Mouse (Mus musculus): ENCODE measurements around the gene Osgep. TPM values are rescaled to one million over a fixed set of nuclear protein-coding genes. Genes with fewer than 3 reads are reported as not detected.
"Not testable (repeated sequence)": the region's sequence is repeated elsewhere in the genome, so short reads cannot be mapped to it uniquely, and the experiment has no call there.

The Osgep gene
- polyA plus RNA-seq, 2 experiments = 137 to 164 TPM

DNA sequence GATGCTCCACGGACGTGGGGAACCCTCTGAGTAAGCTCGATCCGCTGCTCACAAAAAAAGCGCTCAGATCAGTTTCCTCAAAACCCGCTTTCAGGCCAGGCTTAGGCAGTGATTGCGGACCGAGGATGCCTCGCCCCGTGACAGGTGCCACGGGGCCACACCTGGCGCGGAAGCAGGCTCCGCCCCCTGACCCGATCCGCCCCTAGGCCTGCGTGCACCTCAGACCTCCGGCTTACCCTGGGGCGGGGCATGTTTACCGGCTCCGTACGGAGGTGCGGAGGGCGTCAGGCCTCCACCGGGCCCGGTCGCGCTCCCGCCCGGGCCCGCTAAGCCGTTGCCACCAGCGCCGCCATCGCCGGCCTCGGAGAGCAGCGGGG is 5.7 kb upstream of the Osgep start:
- Histone ChIP-seq H3K4me1 (ENCODE audit: control insufficient read depth, insufficient read depth, low read length) (peaks cover 10% of the 10 kb centered on the region; the same call in 1 of the 2 replicates), H3K4me2 (replicated peaks; ENCODE audit: low read depth, low read length, severe bottlenecking) (peak overlapping the region; percentile 73), H3K4me3 (replicated peaks; ENCODE audit: low read length) (peak overlapping the region; percentile 98), H3K27ac (replicated peaks; ENCODE audit: low read depth, low read length) (peak overlapping the region; percentile 79), H3K9me3 (ENCODE audit: control insufficient read depth, low read length) (no peaks in the 10 kb centered on the region), H3K27me3 (ENCODE audit: control insufficient read depth, insufficient read depth, low read length) (no peaks in the 10 kb centered on the region), H3K9ac (ENCODE audit: low read depth, low read length, severe bottlenecking) (peak overlapping the region; percentile 95), H3K36me3 (ENCODE audit: control insufficient read depth, insufficient read depth, low read length) (peaks cover 36% of the 10 kb centered on the region)
- DNase-seq (ENCODE audit: low spot score) (no peak), ATAC-seq (ENCODE audit: low FRiP score, low read depth) (peak; percentile 11; the same call in 1 of the 2 replicates)
- WGBS = under 1% methylated on average over 26 of the region's 38 CpGs
- no peak for TF ChIP-seq POLR2A (IDR thresholded peaks at IDR 0.05; ENCODE audit: borderline replicate concordance, extremely low read depth, insufficient read depth, insufficient read length)

DNA sequence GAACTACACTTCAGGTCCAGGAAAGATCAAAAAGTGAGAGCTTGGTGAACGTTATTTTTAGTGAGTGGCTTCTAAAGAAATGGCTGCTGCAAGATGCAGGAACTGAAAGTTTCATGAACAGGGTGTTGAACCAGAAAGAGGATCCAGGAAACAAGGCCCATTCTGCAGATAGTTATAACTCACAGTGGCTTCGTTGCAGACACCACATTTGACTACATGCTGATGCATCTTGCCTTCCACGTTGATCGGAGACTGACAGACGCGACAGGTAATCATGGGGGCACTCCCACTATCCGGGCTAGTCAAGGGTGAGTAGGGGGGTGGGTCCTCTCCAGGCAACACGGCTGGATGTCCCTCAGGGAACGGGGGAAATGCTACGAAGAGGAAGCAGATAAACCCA is 5.3 kb upstream of the Osgep start:
- peak overlapping the region; percentile 98 for H3K4me3 ChIP-seq (replicated peaks; ENCODE audit: low read length)
- peaks cover 36% of the 10 kb centered on the region for H3K36me3 ChIP-seq (ENCODE audit: control insufficient read depth, insufficient read depth, low read length)
- H3K27ac ChIP-seq (replicated peaks; ENCODE audit: low read depth, low read length) = no peak overlapping the region
- no peak for ATAC-seq (ENCODE audit: low FRiP score, low read depth)
- H3K4me2 ChIP-seq (replicated peaks; ENCODE audit: low read depth, low read length, severe bottlenecking) = peak overlapping the region; percentile 73
- H3K9me3 ChIP-seq (ENCODE audit: control insufficient read depth, low read length) = no peaks in the 10 kb centered on the region
- TF ChIP-seq POLR2A (IDR thresholded peaks at IDR 0.05; ENCODE audit: borderline replicate concordance, extremely low read depth, insufficient read depth, insufficient read length) = no peak
- H3K9ac ChIP-seq (ENCODE audit: low read depth, low read length, severe bottlenecking) = peak overlapping the region; percentile 95
- DNase-seq (ENCODE audit: low spot score) = no peak
- 12% methylated on average over 10 of the region's 10 CpGs for WGBS
- H3K27me3 ChIP-seq (ENCODE audit: control insufficient read depth, insufficient read depth, low read length) = no peaks in the 10 kb centered on the region
- H3K4me1 ChIP-seq (ENCODE audit: control insufficient read depth, insufficient read depth, low read length) = peaks cover 10% of the 10 kb centered on the region; the same call in 1 of the 2 replicates

DNA sequence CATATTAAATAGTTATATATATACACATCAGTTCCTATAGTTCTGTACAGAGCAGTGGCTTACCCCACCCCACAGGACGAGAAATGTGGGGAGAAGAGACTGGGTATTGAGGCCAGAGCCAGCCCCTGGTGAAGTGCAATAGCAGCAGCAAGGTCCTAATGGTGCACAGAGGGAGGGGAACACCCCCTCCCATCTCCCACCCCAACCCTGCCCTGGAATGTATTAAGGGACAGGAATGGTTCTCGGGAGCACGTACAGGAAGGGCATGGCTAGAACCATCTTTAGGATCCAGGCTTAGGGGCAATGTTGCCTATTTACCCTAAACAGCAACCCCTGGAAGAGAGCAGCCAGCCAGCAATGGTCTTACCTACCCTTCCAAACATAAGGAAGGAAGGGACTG is 2.7 kb upstream of the Osgep start:
- no peak overlapping the region for H3K4me2 ChIP-seq (replicated peaks; ENCODE audit: low read depth, low read length, severe bottlenecking)
- H3K4me3 ChIP-seq (replicated peaks; ENCODE audit: low read length) = no peak overlapping the region
- no peak for DNase-seq (ENCODE audit: low spot score)
- H3K27ac ChIP-seq (replicated peaks; ENCODE audit: low read depth, low read length) = no peak overlapping the region
- no peak for ATAC-seq (ENCODE audit: low FRiP score, low read depth)
- no peaks in the 10 kb centered on the region for H3K9me3 ChIP-seq (ENCODE audit: control insufficient read depth, low read length)
- H3K36me3 ChIP-seq (ENCODE audit: control insufficient read depth, insufficient read depth, low read length) = peaks cover 36% of the 10 kb centered on the region
- TF ChIP-seq POLR2A (IDR thresholded peaks at IDR 0.05; ENCODE audit: borderline replicate concordance, extremely low read depth, insufficient read depth, insufficient read length) = no peak
- 65% methylated on average over 3 of the region's 3 CpGs for WGBS
- no peak overlapping the region for H3K9ac ChIP-seq (ENCODE audit: low read depth, low read length, severe bottlenecking)
- peaks cover 10% of the 10 kb centered on the region; the same call in 1 of the 2 replicates for H3K4me1 ChIP-seq (ENCODE audit: control insufficient read depth, insufficient read depth, low read length)
- H3K27me3 ChIP-seq (ENCODE audit: control insufficient read depth, insufficient read depth, low read length) = no peaks in the 10 kb centered on the region

DNA sequence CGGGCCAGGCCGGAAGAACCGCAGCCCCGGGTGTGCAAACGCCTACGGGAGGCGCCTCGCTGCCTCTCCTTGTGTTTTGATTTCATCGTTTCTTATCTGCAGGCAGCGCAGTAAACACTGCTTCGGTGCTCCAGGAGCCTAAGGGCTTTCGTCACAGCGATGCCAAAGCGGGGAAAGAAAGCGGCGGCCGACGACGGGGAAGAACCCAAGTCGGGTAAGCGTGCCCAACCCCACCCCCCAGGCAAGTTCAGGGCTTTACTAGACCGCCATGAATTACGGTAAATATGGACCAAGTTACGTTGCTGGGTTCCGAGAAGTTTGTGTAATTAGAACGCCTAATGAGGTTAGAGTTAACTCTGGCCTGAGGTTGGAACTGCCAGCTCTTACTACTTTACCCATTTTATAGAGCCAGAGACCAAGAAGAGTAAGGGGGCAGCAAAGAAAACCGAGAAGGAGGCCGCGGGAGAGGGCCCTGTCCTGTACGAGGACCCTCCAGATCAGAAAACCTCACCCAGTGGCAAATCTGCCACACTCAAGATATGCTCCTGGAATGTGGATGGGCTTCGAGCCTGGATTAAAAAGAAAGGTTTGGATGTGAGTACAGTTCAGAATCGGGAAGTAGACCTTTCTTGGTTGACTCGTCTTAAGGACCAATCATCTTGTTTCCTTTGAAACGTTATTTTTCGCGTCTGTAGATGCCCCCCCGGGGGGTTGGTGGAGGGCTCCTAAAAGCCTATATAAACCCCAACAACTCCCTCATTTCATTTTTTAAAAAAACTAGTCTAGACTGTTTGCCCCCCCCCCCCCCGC is 623 bp upstream of the Osgep start:
- peak overlapping the region; percentile 72 for H3K4me2 ChIP-seq (replicated peaks; ENCODE audit: low read depth, low read length, severe bottlenecking)
- peak overlapping the region; percentile 93 for H3K27ac ChIP-seq (replicated peaks; ENCODE audit: low read depth, low read length)
- 2% methylated on average over 38 of the region's 38 CpGs for WGBS
- no peaks in the 10 kb centered on the region for H3K9me3 ChIP-seq (ENCODE audit: control insufficient read depth, low read length)
- H3K4me1 ChIP-seq (ENCODE audit: control insufficient read depth, insufficient read depth, low read length) = peaks cover 10% of the 10 kb centered on the region; the same call in 1 of the 2 replicates
- no peaks in the 10 kb centered on the region for H3K27me3 ChIP-seq (ENCODE audit: control insufficient read depth, insufficient read depth, low read length)
- no peak for TF ChIP-seq POLR2A (IDR thresholded peaks at IDR 0.05; ENCODE audit: borderline replicate concordance, extremely low read depth, insufficient read depth, insufficient read length)
- DNase-seq (ENCODE audit: low spot score) = no peak
- H3K9ac ChIP-seq (ENCODE audit: low read depth, low read length, severe bottlenecking) = peak overlapping the region; percentile 81
- peak overlapping the region; percentile 95 for H3K4me3 ChIP-seq (replicated peaks; ENCODE audit: low read length)
- peak; percentile 24 for ATAC-seq (ENCODE audit: low FRiP score, low read depth)
- peaks cover 36% of the 10 kb centered on the region for H3K36me3 ChIP-seq (ENCODE audit: control insufficient read depth, insufficient read depth, low read length)

DNA sequence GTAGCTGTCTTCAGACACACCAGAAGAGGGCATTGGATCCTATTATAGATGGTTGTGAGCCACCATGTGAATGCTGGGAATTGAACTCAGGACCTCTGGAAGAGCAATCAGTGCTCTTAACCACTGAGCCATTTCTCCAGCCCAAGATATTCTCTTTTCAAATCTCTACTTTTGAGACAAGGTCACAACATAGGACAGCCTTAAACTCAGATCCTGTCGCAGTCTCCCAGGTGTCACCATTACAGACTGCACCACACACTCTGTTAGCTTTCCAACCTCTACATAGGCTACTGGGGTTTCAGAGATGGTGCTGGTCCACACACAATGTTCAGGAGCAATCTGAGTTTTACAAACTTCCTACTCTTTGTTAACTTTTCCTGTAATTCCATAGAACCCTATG is 1.3 kb downstream of the Osgep start:
- Histone ChIP-seq H3K9ac (ENCODE audit: low read depth, low read length, severe bottlenecking) (peak overlapping the region; percentile 81; the same call in 1 of the 2 replicates), H3K4me2 (replicated peaks; ENCODE audit: low read depth, low read length, severe bottlenecking) (peak overlapping the region; percentile 72), H3K4me3 (replicated peaks; ENCODE audit: low read length) (peak overlapping the region; percentile 95), H3K36me3 (ENCODE audit: control insufficient read depth, insufficient read depth, low read length) (peaks cover 39% of the 10 kb centered on the region)
- H3K4me1 ChIP-seq (ENCODE audit: control insufficient read depth, insufficient read depth, low read length); DNase-seq (ENCODE audit: low spot score); ATAC-seq (ENCODE audit: low FRiP score, low read depth); H3K27me3 ChIP-seq (ENCODE audit: control insufficient read depth, insufficient read depth, low read length); H3K9me3 ChIP-seq (ENCODE audit: control insufficient read depth, low read length); H3K27ac ChIP-seq (replicated peaks; ENCODE audit: low read depth, low read length): not testable (repeated sequence)
- WGBS = 78% methylated on average over 1 of the region's 1 CpGs
